Mouse (Mus musculus): Measurements from ENCODE around the gene Tgfbr3.

DNA sequence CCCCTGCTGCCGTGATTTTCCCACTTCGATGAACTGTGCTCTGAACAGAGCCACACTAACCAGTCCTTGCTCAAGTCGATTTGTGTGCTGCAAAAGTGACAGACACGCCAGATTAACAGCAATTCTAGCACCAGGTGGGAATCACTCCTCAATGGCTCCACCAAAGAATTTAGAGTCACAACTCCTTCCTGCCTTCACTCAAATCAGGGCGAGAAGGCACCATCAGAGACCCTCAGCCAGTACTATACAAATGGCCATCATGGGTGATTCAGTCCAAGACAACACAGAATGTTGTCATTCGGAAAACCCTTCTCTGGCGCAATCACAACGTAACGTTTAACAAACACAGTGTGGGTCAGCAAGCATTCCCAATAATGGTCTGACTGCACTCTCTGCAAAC, 60.4 kb downstream of the Tgfbr3 start:
- TF ChIP-seq POLR2A (IDR thresholded peaks at IDR 0.05; ENCODE audit: insufficient read depth, low read depth, low read length) (no peak), CTCF (IDR thresholded peaks at IDR 0.05; ENCODE audit: insufficient read depth, low read depth, low read length) (no peak)

Measured in olfactory bulb, adult 2 months (tissue).